Mouse (Mus musculus): ENCODE measurements around the gene Caln1. TPM values are rescaled to one million over a fixed set of nuclear protein-coding genes. Genes with fewer than 3 reads are reported as not detected.

The Caln1 gene
- polyA plus RNA-seq, 2 experiments = 0.91 to 1.3 TPM

- Histone ChIP-seq H3K4me3 (replicated peaks; ENCODE audit: low read length) (no peak overlapping the region), H3K27me3 (ENCODE audit: control insufficient read depth, insufficient read depth, low read length) (no peaks in the 10 kb centered on the region), H3K4me2 (replicated peaks; ENCODE audit: low read depth, low read length, severe bottlenecking) (no peak overlapping the region), H3K27ac (replicated peaks; ENCODE audit: low read depth, low read length) (no peak overlapping the region), H3K4me1 (ENCODE audit: control insufficient read depth, insufficient read depth, low read length) (no peaks in the 10 kb centered on the region), H3K9ac (ENCODE audit: low read depth, low read length, severe bottlenecking) (no peak overlapping the region), H3K9me3 (ENCODE audit: control insufficient read depth, low read length) (no peaks in the 10 kb centered on the region), H3K36me3 (ENCODE audit: control insufficient read depth, insufficient read depth, low read length) (no peaks in the 10 kb centered on the region)
- WGBS = 81% methylated on average over 2 of the region's 2 CpGs
- DNase-seq (ENCODE audit: low spot score) (no peak), ATAC-seq (ENCODE audit: low FRiP score, low read depth) (no peak)
- no peak for TF ChIP-seq POLR2A (IDR thresholded peaks at IDR 0.05; ENCODE audit: borderline replicate concordance, extremely low read depth, insufficient read depth, insufficient read length)
Observed at GRCm38 (mm10) chr5:130577581-130577980, 208.3 kb downstream of the Caln1 start.

DNA sequence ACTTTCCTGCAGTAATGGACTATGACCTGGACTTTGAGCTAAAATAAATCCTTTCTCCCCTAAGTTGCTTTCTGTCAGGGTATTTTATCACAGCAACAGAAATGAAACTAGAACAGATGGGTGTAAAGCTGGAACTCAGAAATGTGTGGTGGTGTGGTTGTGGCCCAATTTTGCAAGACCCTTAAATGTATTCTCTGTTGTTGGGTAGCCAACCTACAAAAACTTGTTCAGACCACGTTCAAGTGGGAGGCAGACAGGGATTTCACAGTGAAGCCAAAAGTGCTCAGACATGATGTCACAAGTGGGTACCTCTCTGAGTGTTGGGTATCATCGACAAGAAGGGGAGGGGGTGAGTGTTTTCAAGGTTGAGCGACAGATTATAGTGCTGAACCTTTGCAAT, 214.8 kb downstream of the Caln1 start:
- 0 out of 2 replicates have a peak, but pooled peaks cover 4% of the 10 kb centered on the region for H3K9me3 ChIP-seq (ENCODE audit: control insufficient read depth, low read length)
- no peak for TF ChIP-seq POLR2A (IDR thresholded peaks at IDR 0.05; ENCODE audit: borderline replicate concordance, extremely low read depth, insufficient read depth, insufficient read length)
- H3K27ac ChIP-seq (replicated peaks; ENCODE audit: low read depth, low read length) = no peak overlapping the region
- ATAC-seq (ENCODE audit: low FRiP score, low read depth) = no peak
- no peaks in the 10 kb centered on the region for H3K36me3 ChIP-seq (ENCODE audit: control insufficient read depth, insufficient read depth, low read length)
- no peak overlapping the region for H3K9ac ChIP-seq (ENCODE audit: low read depth, low read length, severe bottlenecking)
- no peak overlapping the region for H3K4me3 ChIP-seq (replicated peaks; ENCODE audit: low read length)
- no peaks in the 10 kb centered on the region for H3K27me3 ChIP-seq (ENCODE audit: control insufficient read depth, insufficient read depth, low read length)
- H3K4me1 ChIP-seq (ENCODE audit: control insufficient read depth, insufficient read depth, low read length) = no peaks in the 10 kb centered on the region
- no peak for DNase-seq (ENCODE audit: low spot score)
- WGBS = 81% methylated on average over 3 of the region's 3 CpGs
- H3K4me2 ChIP-seq (replicated peaks; ENCODE audit: low read depth, low read length, severe bottlenecking) = no peak overlapping the region

DNA sequence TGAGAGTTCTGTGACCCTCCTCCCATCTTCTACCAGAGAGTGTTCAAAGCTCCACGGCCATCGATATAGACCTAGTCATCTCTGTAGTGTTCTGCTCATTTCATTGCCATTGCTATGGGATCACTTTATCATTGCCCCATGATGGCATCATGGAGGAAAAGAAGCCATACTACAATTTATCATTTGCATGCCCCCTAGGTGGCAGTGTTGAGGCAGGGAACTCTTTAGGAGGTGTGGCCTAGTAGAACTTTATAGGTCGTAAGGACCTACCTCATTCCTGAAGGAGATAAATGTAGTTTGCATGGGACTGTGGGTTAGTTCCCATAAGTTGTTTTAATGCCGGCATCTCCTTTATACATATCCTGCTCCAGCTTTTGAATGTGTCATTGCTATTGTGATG, 217.0 kb downstream of the Caln1 start:
- H3K36me3 ChIP-seq (ENCODE audit: control insufficient read depth, insufficient read depth, low read length) = no peaks in the 10 kb centered on the region
- H3K27me3 ChIP-seq (ENCODE audit: control insufficient read depth, insufficient read depth, low read length) = no peaks in the 10 kb centered on the region
- no peak for TF ChIP-seq POLR2A (IDR thresholded peaks at IDR 0.05; ENCODE audit: borderline replicate concordance, extremely low read depth, insufficient read depth, insufficient read length)
- no peak overlapping the region for H3K9ac ChIP-seq (ENCODE audit: low read depth, low read length, severe bottlenecking)
- 0 out of 2 replicates have a peak, but pooled peaks cover 4% of the 10 kb centered on the region for H3K9me3 ChIP-seq (ENCODE audit: control insufficient read depth, low read length)
- ATAC-seq (ENCODE audit: low FRiP score, low read depth) = no peak
- no peaks in the 10 kb centered on the region for H3K4me1 ChIP-seq (ENCODE audit: control insufficient read depth, insufficient read depth, low read length)
- no peak overlapping the region for H3K4me3 ChIP-seq (replicated peaks; ENCODE audit: low read length)
- H3K27ac ChIP-seq (replicated peaks; ENCODE audit: low read depth, low read length) = no peak overlapping the region
- H3K4me2 ChIP-seq (replicated peaks; ENCODE audit: low read depth, low read length, severe bottlenecking) = no peak overlapping the region
- 93% methylated on average over 4 of the region's 4 CpGs for WGBS
- DNase-seq (ENCODE audit: low spot score) = no peak

DNA sequence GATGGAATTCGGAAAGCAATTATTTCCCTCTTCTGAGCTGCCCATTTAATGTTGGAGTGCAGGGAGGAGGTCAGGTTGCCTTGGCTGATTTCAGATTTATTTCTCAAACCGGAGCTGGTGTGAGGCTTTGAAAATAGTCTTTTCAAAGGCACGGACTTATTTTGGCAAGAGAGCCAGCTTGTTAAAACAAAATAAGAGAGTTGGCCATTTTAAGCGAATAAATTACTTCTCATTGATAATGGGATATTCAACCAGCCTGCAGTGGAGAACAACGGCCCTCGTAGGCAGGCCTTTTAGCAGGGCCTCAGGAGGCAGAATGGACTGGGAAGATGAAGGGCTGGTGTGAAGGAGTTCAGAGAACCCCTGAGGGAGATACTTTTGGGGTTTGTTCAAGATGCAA, 227.3 kb downstream of the Caln1 start:
- ATAC-seq (ENCODE audit: low FRiP score, low read depth) (no peak), DNase-seq (ENCODE audit: low spot score) (no peak)
- no peak overlapping the region for H3K4me2 ChIP-seq (replicated peaks; ENCODE audit: low read depth, low read length, severe bottlenecking)
- no peak overlapping the region for H3K9ac ChIP-seq (ENCODE audit: low read depth, low read length, severe bottlenecking)
- no peak overlapping the region for H3K27ac ChIP-seq (replicated peaks; ENCODE audit: low read depth, low read length)
- no peak overlapping the region for H3K4me3 ChIP-seq (replicated peaks; ENCODE audit: low read length)
- no peaks in the 10 kb centered on the region for H3K4me1 ChIP-seq (ENCODE audit: control insufficient read depth, insufficient read depth, low read length)
- H3K27me3 ChIP-seq (ENCODE audit: control insufficient read depth, insufficient read depth, low read length) = no peaks in the 10 kb centered on the region
- 53% methylated on average over 6 of the region's 6 CpGs for WGBS
- H3K9me3 ChIP-seq (ENCODE audit: control insufficient read depth, low read length) = no peaks in the 10 kb centered on the region
- no peaks in the 10 kb centered on the region for H3K36me3 ChIP-seq (ENCODE audit: control insufficient read depth, insufficient read depth, low read length)
- TF ChIP-seq POLR2A (IDR thresholded peaks at IDR 0.05; ENCODE audit: borderline replicate concordance, extremely low read depth, insufficient read depth, insufficient read length) = no peak

DNA sequence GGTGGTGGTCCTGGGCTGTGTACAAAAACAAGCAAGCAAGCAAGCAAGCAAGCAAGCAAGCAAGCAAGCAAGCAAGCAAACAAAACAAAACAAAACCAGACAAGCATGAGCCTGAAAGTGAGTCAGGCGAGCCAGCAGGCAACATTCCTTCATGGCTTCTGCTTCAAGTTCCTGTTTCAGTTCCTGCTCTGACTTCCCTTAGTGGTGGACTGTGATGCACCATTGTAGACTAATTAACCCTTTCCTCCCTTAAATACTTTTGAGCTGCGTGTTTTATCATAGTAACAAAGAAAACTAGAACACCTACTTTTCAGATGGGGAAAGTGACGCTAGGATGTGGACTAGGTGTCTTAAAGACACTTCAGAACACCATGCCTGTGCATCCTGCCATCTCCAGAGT, 244.4 kb downstream of the Caln1 start:
- 79% methylated on average over 3 of the region's 3 CpGs for WGBS

GRCm38 (mm10) chr5:130614209-130614608, 245.0 kb downstream of the Caln1 start:
- Histone ChIP-seq H3K9me3 (ENCODE audit: control insufficient read depth, low read length) (no peaks in the 10 kb centered on the region), H3K27me3 (ENCODE audit: control insufficient read depth, insufficient read depth, low read length) (no peaks in the 10 kb centered on the region), H3K27ac (replicated peaks; ENCODE audit: low read depth, low read length) (peak overlapping the region; percentile 29; the same call in 1 of the 2 replicates), H3K9ac (ENCODE audit: low read depth, low read length, severe bottlenecking) (no peak overlapping the region), H3K4me3 (replicated peaks; ENCODE audit: low read length) (no peak overlapping the region), H3K4me2 (replicated peaks; ENCODE audit: low read depth, low read length, severe bottlenecking) (no peak overlapping the region), H3K36me3 (ENCODE audit: control insufficient read depth, insufficient read depth, low read length) (no peaks in the 10 kb centered on the region), H3K4me1 (ENCODE audit: control insufficient read depth, insufficient read depth, low read length) (peaks cover 9% of the 10 kb centered on the region; the same call in 1 of the 2 replicates)
- WGBS = 21% methylated on average over 3 of the region's 3 CpGs
- TF ChIP-seq POLR2A (IDR thresholded peaks at IDR 0.05; ENCODE audit: borderline replicate concordance, extremely low read depth, insufficient read depth, insufficient read length) = no peak
- ATAC-seq (ENCODE audit: low FRiP score, low read depth) (0 out of 2 replicates have a peak, but pooled peaks have one; percentile 30), DNase-seq (ENCODE audit: low spot score) (peak; percentile 54)

More for the DNA sequence above, 244.4 kb downstream of the Caln1 start:
- DNase-seq (ENCODE audit: low spot score) (no peak), ATAC-seq (ENCODE audit: low FRiP score, low read depth) (no peak)
- Histone ChIP-seq H3K9me3 (ENCODE audit: control insufficient read depth, low read length) (no peaks in the 10 kb centered on the region), H3K27me3 (ENCODE audit: control insufficient read depth, insufficient read depth, low read length) (no peaks in the 10 kb centered on the region), H3K4me3 (replicated peaks; ENCODE audit: low read length) (no peak overlapping the region), H3K9ac (ENCODE audit: low read depth, low read length, severe bottlenecking) (no peak overlapping the region), H3K36me3 (ENCODE audit: control insufficient read depth, insufficient read depth, low read length) (no peaks in the 10 kb centered on the region), H3K4me2 (replicated peaks; ENCODE audit: low read depth, low read length, severe bottlenecking) (no peak overlapping the region), H3K27ac (replicated peaks; ENCODE audit: low read depth, low read length) (peak overlapping the region; percentile 29; the same call in 1 of the 2 replicates), H3K4me1 (ENCODE audit: control insufficient read depth, insufficient read depth, low read length) (peaks cover 9% of the 10 kb centered on the region; the same call in 1 of the 2 replicates)
- no peak for TF ChIP-seq POLR2A (IDR thresholded peaks at IDR 0.05; ENCODE audit: borderline replicate concordance, extremely low read depth, insufficient read depth, insufficient read length)

All from limb, embryonic 14.5 days (tissue).